Mouse (Mus musculus) hindbrain, embryonic 16.5 days (tissue): ENCODE measurements at regions not wholly inside any gene's neighbourhood (a gene's known extent, or its start where the extent isn't known, plus 50 kb on each side); places are given as distances from the start of the nearest gene placed in this dataset.
"Not testable (repeated sequence)": the region's sequence is repeated elsewhere in the genome, so short reads cannot be mapped to it uniquely, and the experiment has no call there.

Source experiments
- ATAC-seq: fragments of 200-750 bp; cut with Nextera tagmentation; 2 replicates; pipeline ENCODE4 v1.8.0; 2017; ENCODE audit warnings: moderate TSS enrichment, moderate library complexity
- H3K27ac ChIP-seq: fragments of 300-500 bp; sonication (generic); 2 replicates; pipeline ENCODE4 v1.5.1; 2014; ENCODE audit warnings: low read depth, mild to moderate bottlenecking, control low read depth, low read length, moderate library complexity
- H3K27me3 ChIP-seq: fragments of 300-500 bp; sonication (generic); replicated peaks from 2 replicates; pipeline ENCODE4 v1.6.1; 2014; ENCODE audit warnings: low read length; ENCODE audit not compliant: control insufficient read depth, insufficient read depth
- H3K36me3 ChIP-seq: fragments of 300-500 bp; sonication (generic); 2 replicates; pipeline ENCODE4 v1.6.1; 2014; ENCODE audit warnings: mild to moderate bottlenecking, low read length, moderate library complexity, mixed read lengths; ENCODE audit not compliant: control insufficient read depth, insufficient read depth
- H3K4me1 ChIP-seq: fragments of 300-500 bp; sonication (generic); 2 replicates; pipeline ENCODE4 v1.6.1; 2014; ENCODE audit warnings: low read depth, low read length; ENCODE audit not compliant: control insufficient read depth, insufficient read depth
- H3K4me2 ChIP-seq: fragments of 300-500 bp; sonication (generic); 2 replicates; pipeline ENCODE4 v1.6.1; 2014; ENCODE audit warnings: mild to moderate bottlenecking, low read length, control low read depth, moderate library complexity
- H3K4me3 ChIP-seq: fragments of 300-500 bp; sonication (generic); 2 replicates; pipeline ENCODE4 v1.5.1; 2014; ENCODE audit warnings: mild to moderate bottlenecking, low read length, control low read depth, moderate library complexity
- H3K9ac ChIP-seq: fragments of 300-500 bp; sonication (generic); 2 replicates; pipeline ENCODE4 v1.6.1; 2014; ENCODE audit warnings: low read depth, mild to moderate bottlenecking, control low read depth, low read length, moderate library complexity
- H3K9me3 ChIP-seq: fragments of 300-500 bp; sonication (generic); 2 replicates; pipeline ENCODE4 v1.6.1; 2014; ENCODE audit warnings: mild to moderate bottlenecking, low read length, moderate library complexity; ENCODE audit not compliant: control insufficient read depth
- WGBS: fragments of 180-500 bp; shearing (Covaris S2); extraction: QIAGEN DNeasy Blood & Tissue Kit; methylation state at CpG from one replicate; pipeline ENCODE4 v1.1.7; 2014; 5-methylcytosine and 5-hydroxymethylcytosine counted together

DNA sequence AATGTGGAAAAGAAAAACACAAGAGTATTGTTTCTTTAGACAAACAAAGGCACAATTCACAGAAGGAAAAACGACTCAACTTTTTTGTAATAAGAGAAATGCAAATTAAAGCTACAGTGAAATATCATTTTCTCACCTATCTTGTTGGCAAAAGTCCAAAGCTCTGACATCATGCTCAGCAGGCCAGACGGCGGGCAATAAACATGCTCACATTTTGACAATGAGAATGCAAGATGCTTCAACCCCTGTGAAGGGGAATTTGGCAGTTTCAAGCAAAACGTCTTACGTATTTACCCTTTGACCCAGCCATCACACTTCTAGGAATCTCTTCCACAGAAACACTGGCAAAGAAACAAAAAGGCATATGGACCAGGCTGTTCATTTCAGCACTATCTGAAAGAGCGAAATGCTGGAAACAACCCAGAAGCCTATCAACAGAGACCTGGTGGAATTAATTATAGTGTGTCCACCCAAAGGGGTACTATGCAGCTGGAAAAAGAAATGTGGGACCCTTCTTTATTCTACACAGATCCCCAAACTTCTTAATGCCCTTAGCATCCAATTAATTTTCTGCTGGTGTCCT is 203.4 kb upstream of the 2610301B20Rik start:
- ATAC-seq = no peak

DNA sequence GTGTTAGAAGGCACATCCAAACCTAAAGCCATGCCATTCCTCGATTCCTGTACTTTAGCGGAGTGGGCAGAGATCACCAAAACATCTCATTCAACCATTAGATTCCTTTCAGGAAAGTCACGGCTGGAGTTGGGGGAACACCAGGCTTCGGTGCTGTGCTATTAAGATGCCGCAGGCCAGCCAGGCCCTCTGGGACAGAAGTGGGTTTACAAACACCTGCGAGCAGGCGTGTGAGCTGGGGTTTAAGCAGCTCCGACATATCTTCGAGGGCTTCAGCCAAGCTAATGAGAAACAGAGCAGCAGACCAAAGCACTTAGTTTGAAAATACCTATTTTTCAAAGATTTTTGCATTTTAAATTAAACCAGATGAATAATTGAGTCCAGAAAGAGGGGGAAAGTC is 183.2 kb upstream of the 2610301B20Rik start:
- no peak overlapping the region for H3K4me2 ChIP-seq
- 82% methylated on average over 9 of the region's 9 CpGs for WGBS
- H3K9ac ChIP-seq = no peak overlapping the region
- H3K27me3 ChIP-seq = no peaks in the 10 kb centered on the region
- no peaks in the 10 kb centered on the region for H3K9me3 ChIP-seq
- no peak for ATAC-seq
- H3K36me3 ChIP-seq = no peaks in the 10 kb centered on the region
- H3K4me1 ChIP-seq = no peaks in the 10 kb centered on the region
- H3K4me3 ChIP-seq = no peak overlapping the region
- H3K27ac ChIP-seq = no peak overlapping the region

More for the DNA sequence above, 203.4 kb upstream of the 2610301B20Rik start:
- Histone ChIP-seq H3K36me3 (no peaks in the 10 kb centered on the region), H3K4me3 (no peak overlapping the region), H3K4me2 (no peak overlapping the region), H3K4me1 (no peaks in the 10 kb centered on the region), H3K27ac (no peak overlapping the region), H3K27me3 (no peaks in the 10 kb centered on the region), H3K9me3 (no peaks in the 10 kb centered on the region), H3K9ac (no peak overlapping the region)
- WGBS = 53% methylated on average over 6 of the region's 6 CpGs

DNA sequence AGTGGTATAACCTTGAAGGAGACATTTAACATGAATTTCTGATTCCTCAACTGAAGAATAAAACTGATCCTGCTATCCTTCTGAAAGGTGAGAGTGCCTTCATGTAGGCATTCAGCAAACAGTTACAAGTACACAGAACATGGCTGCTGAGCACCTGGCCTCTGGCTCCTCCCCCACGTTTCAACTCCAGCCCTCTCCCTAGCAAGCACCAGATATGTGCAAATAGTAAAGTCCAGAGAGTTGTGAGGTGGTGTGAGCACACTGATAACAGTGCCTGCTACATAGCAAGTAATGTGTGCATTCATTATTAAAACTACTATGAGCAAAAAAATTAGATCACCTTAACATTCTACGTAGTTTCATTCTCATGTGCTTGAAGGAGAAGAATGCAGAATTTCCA is 181.4 kb upstream of the 2610301B20Rik start:
- H3K36me3 ChIP-seq = no peaks in the 10 kb centered on the region
- no peak for ATAC-seq
- no peaks in the 10 kb centered on the region for H3K9me3 ChIP-seq
- no peaks in the 10 kb centered on the region for H3K4me1 ChIP-seq
- H3K4me2 ChIP-seq = no peak overlapping the region
- H3K9ac ChIP-seq = no peak overlapping the region
- 82% methylated on average over 2 of the region's 2 CpGs for WGBS
- no peak overlapping the region for H3K27ac ChIP-seq
- H3K4me3 ChIP-seq = no peak overlapping the region
- no peaks in the 10 kb centered on the region for H3K27me3 ChIP-seq

DNA sequence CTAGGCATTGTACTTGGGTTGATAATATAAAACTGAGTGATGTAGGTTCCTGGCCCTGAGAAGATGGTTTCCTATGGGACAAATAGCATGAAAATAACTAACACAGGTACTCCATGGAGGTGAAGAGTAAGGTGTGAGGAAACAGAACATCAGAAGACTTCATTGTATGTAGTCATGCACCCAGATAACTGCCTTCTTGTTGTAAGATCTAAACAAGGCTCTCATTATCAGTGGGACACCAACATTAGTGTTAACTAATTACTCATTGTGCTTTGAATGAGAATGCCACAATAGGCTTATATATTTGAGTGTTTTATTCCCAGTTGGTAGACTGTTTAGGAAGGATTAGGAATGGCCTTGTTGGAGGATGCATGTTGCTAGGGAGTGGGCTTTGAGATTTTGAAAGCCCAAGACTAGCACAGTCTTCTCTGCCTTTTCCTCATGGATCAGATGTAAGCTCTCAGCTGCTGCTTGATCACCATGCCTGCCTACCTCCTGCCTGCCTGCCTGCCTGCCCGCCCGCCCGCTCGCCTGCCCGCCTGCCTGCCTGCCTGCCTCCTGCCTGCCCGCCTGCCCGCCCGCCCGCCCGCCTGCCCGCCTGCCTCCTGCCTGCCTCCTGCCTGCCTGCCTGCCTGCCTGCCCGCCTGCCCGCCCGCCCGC is 180.7 kb upstream of the 2610301B20Rik start:
- ATAC-seq = peak; percentile 72
- H3K4me2 ChIP-seq = peak overlapping the region; percentile 39
- no peaks in the 10 kb centered on the region for H3K9me3 ChIP-seq
- H3K36me3 ChIP-seq = no peaks in the 10 kb centered on the region
- no peaks in the 10 kb centered on the region for H3K4me1 ChIP-seq
- 85% methylated on average over 5 of the region's 15 CpGs for WGBS
- H3K9ac ChIP-seq = peak overlapping the region; percentile 27; the same call in 1 of the 2 replicates
- H3K27ac ChIP-seq = peak overlapping the region; percentile 54
- H3K4me3 ChIP-seq = peak overlapping the region; percentile 34
- H3K27me3 ChIP-seq = no peaks in the 10 kb centered on the region

DNA sequence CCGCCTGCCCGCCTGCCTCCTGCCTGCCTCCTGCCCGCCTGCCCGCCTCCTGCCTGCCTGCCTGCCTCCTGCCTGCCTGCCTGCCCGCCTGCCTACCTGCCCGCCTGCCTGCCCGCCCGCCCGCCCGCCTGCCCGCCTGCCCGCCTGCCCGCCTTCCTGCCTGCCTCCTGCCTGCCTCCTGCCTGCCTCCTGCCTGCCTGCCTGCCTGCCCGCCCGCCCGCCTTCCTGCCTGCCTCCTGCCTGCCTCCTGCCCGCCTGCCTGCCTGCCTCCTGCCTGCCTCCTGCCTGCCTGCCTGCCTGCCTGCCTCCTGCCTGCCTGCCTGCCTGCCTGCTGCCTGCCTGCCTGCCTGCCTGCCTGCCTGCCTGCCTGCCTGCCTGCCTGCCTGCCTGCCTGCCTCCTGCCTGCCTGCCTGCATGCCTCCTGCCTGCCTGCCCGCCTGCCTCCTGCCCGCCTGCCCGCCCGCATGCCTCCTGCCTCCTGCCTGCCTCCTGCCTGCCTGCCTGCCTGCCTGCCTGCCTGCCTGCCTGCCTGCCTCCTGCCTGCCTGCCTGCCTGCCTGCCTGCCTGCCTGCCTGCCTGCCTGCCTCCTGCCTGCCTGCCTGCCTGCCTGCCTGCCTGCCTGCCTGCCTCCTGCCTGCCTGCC is 180.1 kb upstream of the 2610301B20Rik start:
- peak overlapping the region; percentile 39; the same call in 1 of the 2 replicates for H3K4me2 ChIP-seq
- not testable (repeated sequence) for H3K4me1 ChIP-seq, H3K27me3 ChIP-seq, H3K9me3 ChIP-seq, ATAC-seq, H3K36me3 ChIP-seq
- WGBS = 38% methylated on average over 1 of the region's 21 CpGs
- H3K4me3 ChIP-seq = peak overlapping the region; percentile 34
- H3K27ac ChIP-seq = peak overlapping the region; percentile 54; the same call in 1 of the 2 replicates
- peak overlapping the region; percentile 27; the same call in 1 of the 2 replicates for H3K9ac ChIP-seq

DNA sequence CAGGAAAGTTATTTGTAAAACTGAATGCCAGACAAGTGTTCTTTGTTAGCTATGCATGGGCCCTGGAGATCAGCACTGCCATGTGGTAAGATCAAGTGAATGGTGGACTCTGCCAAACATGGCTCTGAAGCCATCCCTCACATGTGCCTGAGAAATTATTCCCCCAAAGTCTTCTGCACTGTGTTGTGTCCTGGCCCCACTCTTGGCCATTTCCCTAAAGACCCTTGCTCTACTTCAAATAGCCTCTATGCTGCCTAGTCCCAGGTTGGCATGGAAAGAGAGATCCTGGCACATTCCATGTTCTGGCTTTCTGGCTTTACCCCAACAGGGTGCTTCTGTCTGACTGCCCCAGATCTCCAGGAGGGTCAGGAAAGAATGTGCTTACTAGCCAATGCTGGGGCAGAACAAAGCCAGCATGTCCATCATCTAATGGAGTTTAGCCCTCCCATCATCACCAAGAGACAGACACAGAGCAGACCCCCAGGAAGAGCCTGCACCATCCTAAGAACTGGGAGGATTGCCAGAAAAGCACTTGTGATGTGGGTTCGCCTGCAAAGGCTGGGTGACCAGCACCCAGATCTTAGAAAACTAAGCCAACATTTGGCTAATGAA is 177.0 kb upstream of the 2610301B20Rik start:
- H3K9ac ChIP-seq = no peak overlapping the region
- H3K4me2 ChIP-seq = no peak overlapping the region
- 80% methylated on average over 1 of the region's 1 CpGs for WGBS
- no peak overlapping the region for H3K4me3 ChIP-seq
- ATAC-seq = peak; percentile 81
- H3K36me3 ChIP-seq = no peaks in the 10 kb centered on the region
- H3K4me1 ChIP-seq = no peaks in the 10 kb centered on the region
- H3K27ac ChIP-seq = no peak overlapping the region
- H3K27me3 ChIP-seq = no peaks in the 10 kb centered on the region
- no peaks in the 10 kb centered on the region for H3K9me3 ChIP-seq

DNA sequence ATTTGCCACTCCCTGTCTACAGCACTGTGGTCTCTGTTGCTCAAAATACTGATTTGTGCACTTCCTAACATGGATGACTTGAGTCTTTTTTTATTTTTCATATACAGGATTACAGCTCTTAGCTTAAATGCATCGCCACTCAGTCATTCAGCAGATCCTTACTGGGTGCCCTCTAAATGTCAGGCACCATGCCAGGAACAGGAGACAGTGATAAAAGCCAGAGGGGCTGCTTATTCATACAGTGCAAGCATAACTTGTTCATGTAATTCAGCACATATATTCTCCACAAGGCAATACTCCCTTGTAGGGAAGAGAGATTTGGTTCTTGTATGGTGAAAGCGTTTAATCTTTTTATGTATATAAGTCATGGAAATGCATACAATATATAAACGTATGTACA is 175.7 kb upstream of the 2610301B20Rik start:
- Histone ChIP-seq H3K4me2 (no peak overlapping the region), H3K9me3 (no peaks in the 10 kb centered on the region), H3K9ac (no peak overlapping the region), H3K27me3 (no peaks in the 10 kb centered on the region), H3K36me3 (no peaks in the 10 kb centered on the region), H3K27ac (no peak overlapping the region), H3K4me1 (no peaks in the 10 kb centered on the region), H3K4me3 (no peak overlapping the region)
- 87% methylated on average over 3 of the region's 3 CpGs for WGBS
- ATAC-seq = no peak

DNA sequence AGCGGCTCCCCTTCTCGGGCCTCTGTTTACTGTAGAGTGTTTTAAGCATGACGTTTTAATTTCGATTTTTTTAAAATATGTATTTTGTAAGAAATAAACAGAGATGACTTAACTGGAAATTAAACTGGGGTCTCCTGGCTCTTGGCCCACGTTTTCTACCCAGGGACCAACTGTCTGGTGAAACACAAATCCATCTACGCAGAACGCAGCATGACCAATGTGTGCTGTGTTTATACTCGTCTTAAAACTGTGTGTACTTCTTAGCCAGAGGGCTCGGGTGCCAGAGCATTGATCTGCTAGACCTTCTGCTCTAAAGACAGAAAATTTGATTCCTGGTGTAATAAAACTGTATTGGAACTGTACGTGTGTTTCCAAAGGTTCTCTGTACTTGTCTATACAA is 172.8 kb upstream of the 2610301B20Rik start:
- no peak overlapping the region for H3K4me3 ChIP-seq
- H3K9me3 ChIP-seq = no peaks in the 10 kb centered on the region
- WGBS = 86% methylated on average over 10 of the region's 10 CpGs
- no peaks in the 10 kb centered on the region for H3K36me3 ChIP-seq
- H3K4me1 ChIP-seq = no peaks in the 10 kb centered on the region
- no peaks in the 10 kb centered on the region for H3K27me3 ChIP-seq
- no peak overlapping the region for H3K9ac ChIP-seq
- no peak for ATAC-seq
- H3K27ac ChIP-seq = no peak overlapping the region
- no peak overlapping the region for H3K4me2 ChIP-seq

DNA sequence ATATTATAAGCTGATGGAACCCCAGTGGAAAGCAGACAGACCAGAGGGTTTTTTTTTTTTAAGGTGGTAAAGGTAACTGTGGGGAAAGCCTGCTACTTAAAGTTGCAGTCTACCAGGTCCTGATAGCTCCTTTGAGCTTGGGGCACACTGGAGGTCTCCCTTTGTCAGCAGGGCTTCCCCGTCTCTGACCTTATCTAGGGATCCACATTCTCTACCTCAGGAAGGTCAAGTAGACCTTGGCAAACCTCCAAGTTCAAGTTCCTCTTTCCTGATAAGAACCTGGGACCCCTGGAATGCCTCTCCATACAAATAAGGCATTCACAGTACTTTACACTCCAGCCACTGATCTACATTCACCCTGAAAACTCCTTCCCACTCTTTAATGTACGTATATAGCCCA is 171.1 kb upstream of the 2610301B20Rik start:
- ATAC-seq = no peak
- Histone ChIP-seq H3K9ac (no peak overlapping the region), H3K4me1 (no peaks in the 10 kb centered on the region), H3K36me3 (no peaks in the 10 kb centered on the region), H3K27ac (no peak overlapping the region), H3K27me3 (no peaks in the 10 kb centered on the region), H3K4me3 (no peak overlapping the region), H3K9me3 (no peaks in the 10 kb centered on the region), H3K4me2 (no peak overlapping the region)
- 79% methylated on average over 2 of the region's 2 CpGs for WGBS
